Mouse (Mus musculus): ENCODE results near the gene Krt19. TPM values are rescaled to one million over a fixed set of nuclear protein-coding genes. Genes with fewer than 3 reads are reported as not detected.
A peak's percentile ranks its signal among the peaks of the same experiment; 100 is the strongest.

Gene Krt19
- polyA plus RNA-seq, 1 experiment from 2014 or later = 1.1 TPM

DNA sequence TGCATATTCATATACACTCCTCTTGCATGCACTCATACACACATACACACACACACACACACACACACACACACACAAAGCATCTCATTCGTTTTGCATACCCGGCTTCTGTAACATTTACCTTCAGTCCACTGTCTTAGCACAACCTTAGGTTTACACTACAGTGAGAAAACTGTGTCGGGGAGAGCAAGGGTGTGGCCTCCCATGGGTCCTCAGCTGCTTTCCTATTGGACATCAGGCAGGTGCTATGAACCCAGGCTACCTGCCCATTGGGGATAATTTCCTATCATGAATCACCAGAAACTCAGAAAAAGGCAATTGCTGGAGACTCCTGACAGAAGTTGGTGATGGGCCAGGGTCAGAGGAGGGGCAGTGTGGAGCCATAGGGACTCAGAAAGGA lies 8.9 kb upstream of the Krt19 start:
- Histone ChIP-seq H3K27ac (replicated peaks) (no peak overlapping the region), H3K4me3 (no peak overlapping the region), H3K4me2 (no peak overlapping the region), H3K9ac (no peak overlapping the region), H3K27me3 (no peaks in the 10 kb centered on the region), H3K36me3 (no peaks in the 10 kb centered on the region), H3K4me1 (replicated peaks) (no peaks in the 10 kb centered on the region), H3K9me3 (no peaks in the 10 kb centered on the region)
- ATAC-seq (ENCODE audit: low read depth) = no peak
- WGBS = 86% methylated on average over 3 of the region's 3 CpGs

- H3K4me3 ChIP-seq = no peak overlapping the region
- H3K4me1 ChIP-seq (replicated peaks) = no peaks in the 10 kb centered on the region
- no peak for ATAC-seq (ENCODE audit: low read depth)
- no peak overlapping the region for H3K4me2 ChIP-seq
- no peak overlapping the region for H3K27ac ChIP-seq (replicated peaks)
- H3K9me3 ChIP-seq = no peaks in the 10 kb centered on the region
- WGBS = 76% methylated on average over 8 of the region's 8 CpGs
- no peaks in the 10 kb centered on the region for H3K27me3 ChIP-seq
- H3K9ac ChIP-seq = no peak overlapping the region
- H3K36me3 ChIP-seq = no peaks in the 10 kb centered on the region
These were observed 7.2 kb upstream of the Krt19 start for GRCm38 (mm10) chr11:100155497-100156255.

GRCm38 (mm10) chr11:100147566-100148353 lies 705 bp downstream of the Krt19 start:
- H3K27me3 ChIP-seq = peaks cover 46% of the 10 kb centered on the region
- WGBS = 63% methylated on average over 5 of the region's 5 CpGs

DNA sequence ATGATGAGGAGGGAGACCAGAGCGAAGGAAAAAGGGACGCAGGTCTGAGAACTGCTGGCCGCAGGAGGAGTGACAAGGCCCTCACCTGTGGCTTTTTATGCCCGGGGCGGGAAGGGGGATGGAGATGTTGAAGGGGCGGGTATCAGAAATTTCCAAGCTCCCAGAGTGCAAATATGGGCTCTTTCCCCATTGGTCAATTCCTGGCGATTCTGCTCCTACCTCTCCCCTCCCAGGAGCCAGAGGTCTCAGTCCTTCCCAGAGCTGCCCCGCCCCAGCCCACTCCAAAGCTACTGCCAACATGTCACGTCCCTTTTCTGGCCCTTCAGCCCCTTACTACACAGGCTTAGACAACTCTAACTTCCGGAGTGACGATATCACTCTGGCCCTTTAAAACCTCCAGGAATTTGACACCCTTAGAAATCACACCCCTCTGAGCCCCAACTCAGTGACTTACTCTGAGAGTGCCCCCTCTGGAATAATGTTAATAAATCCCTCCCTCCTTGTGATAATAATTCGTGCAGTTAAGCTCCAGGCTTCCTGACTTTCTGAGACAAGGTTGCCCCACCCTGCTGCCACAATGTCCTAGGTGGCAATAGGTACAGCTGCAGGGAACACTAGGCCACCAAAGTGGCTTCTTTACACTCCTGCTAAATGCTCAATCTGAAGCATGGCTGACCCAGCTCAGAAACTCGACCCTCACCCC lies 2.5 kb downstream of the Krt19 start:
- Histone ChIP-seq H3K9me3 (no peaks in the 10 kb centered on the region), H3K9ac (no peak overlapping the region), H3K36me3 (no peaks in the 10 kb centered on the region), H3K27me3 (peaks cover 46% of the 10 kb centered on the region), H3K4me2 (peak overlapping the region; percentile 42), H3K27ac (replicated peaks) (no peak overlapping the region), H3K4me1 (replicated peaks) (peaks cover 13% of the 10 kb centered on the region), H3K4me3 (peak overlapping the region; percentile 14)
- 4% methylated on average over 13 of the region's 13 CpGs for WGBS
- ATAC-seq (ENCODE audit: low read depth) = no peak

More at GRCm38 (mm10) chr11:100147566-100148353, 705 bp downstream of the Krt19 start:
- Histone ChIP-seq H3K36me3 (no peaks in the 10 kb centered on the region), H3K4me1 (replicated peaks) (peaks cover 13% of the 10 kb centered on the region), H3K4me2 (no peak overlapping the region), H3K27ac (replicated peaks) (no peak overlapping the region), H3K4me3 (no peak overlapping the region), H3K9me3 (no peaks in the 10 kb centered on the region), H3K9ac (no peak overlapping the region)
- no peak for ATAC-seq (ENCODE audit: low read depth)

- Histone ChIP-seq H3K9me3 (no peaks in the 10 kb centered on the region), H3K27me3 (peaks cover 46% of the 10 kb centered on the region), H3K9ac (no peak overlapping the region), H3K4me2 (peak overlapping the region; percentile 42), H3K27ac (replicated peaks) (no peak overlapping the region), H3K4me3 (peak overlapping the region; percentile 14), H3K36me3 (no peaks in the 10 kb centered on the region), H3K4me1 (replicated peaks) (peaks cover 13% of the 10 kb centered on the region)
- no peak for ATAC-seq (ENCODE audit: low read depth)
- under 1% methylated on average over 20 of the region's 20 CpGs for WGBS
These were observed 3.4 kb downstream of the Krt19 start for GRCm38 (mm10) chr11:100145104-100145503.

GRCm38 (mm10) chr11:100140966-100141365 lies 7.5 kb downstream of the Krt19 start:
- Histone ChIP-seq H3K4me2 (no peak overlapping the region), H3K9me3 (no peaks in the 10 kb centered on the region), H3K4me3 (no peak overlapping the region), H3K27me3 (peaks cover 26% of the 10 kb centered on the region), H3K36me3 (no peaks in the 10 kb centered on the region), H3K4me1 (replicated peaks) (peaks cover 28% of the 10 kb centered on the region), H3K27ac (replicated peaks) (no peak overlapping the region), H3K9ac (no peak overlapping the region)
- no peak for ATAC-seq (ENCODE audit: low read depth)
- WGBS = 86% methylated on average over 21 of the region's 21 CpGs

DNA sequence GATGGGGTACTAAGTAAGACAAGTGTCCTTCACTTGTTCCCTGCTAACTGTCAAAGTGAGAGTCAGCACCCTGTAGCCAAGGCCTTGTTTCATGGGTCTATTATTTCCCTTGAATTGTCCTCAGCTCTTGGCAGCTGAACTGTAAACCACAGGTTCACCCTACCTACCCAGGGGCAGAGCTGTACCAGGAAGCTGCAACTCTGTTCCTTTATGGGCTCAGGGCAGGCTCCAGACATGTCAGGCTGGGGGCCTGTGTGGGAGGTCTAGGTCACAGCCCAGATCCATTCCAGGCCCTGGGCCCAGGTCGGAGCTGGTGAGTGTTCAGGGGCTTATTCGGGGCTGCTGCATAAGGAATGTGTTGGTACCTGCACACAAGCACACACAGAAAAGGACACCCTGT lies 9.1 kb downstream of the Krt19 start:
- no peak overlapping the region for H3K9ac ChIP-seq
- H3K4me1 ChIP-seq (replicated peaks) = peaks cover 16% of the 10 kb centered on the region
- no peaks in the 10 kb centered on the region for H3K36me3 ChIP-seq
- H3K9me3 ChIP-seq = no peaks in the 10 kb centered on the region
- no peak overlapping the region for H3K4me2 ChIP-seq
- H3K27ac ChIP-seq (replicated peaks) = no peak overlapping the region
- peaks cover 10% of the 10 kb centered on the region for H3K27me3 ChIP-seq
- no peak for ATAC-seq (ENCODE audit: low read depth)
- 80% methylated on average over 2 of the region's 2 CpGs for WGBS
- no peak overlapping the region for H3K4me3 ChIP-seq

DNA sequence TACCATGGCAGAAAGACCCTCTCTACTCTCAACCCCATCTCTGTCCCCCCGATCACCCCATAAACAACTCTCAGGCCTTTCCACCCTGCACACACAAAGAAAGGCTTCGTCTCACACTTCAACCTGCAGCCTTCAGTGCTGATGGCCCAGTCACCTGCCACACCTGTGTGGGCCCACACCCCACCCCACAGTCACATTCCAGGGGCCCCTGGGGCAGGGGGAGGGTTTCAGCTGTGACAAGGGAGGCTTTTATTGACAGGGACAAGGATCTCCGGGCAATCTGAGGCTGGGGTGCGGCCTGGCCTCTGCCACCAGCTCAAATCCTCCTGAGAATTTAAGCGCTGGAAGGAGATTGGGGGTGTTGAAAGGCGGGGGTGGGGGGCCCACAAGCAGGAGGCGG lies 9.7 kb downstream of the Krt19 start:
- H3K27me3 ChIP-seq = peaks cover 4% of the 10 kb centered on the region
- H3K4me1 ChIP-seq (replicated peaks) = peaks cover 16% of the 10 kb centered on the region
- ATAC-seq (ENCODE audit: low read depth) = no peak
- H3K27ac ChIP-seq (replicated peaks) = no peak overlapping the region
- 50% methylated on average over 7 of the region's 7 CpGs for WGBS
- H3K9me3 ChIP-seq = no peaks in the 10 kb centered on the region
- H3K4me3 ChIP-seq = no peak overlapping the region
- no peak overlapping the region for H3K9ac ChIP-seq
- no peaks in the 10 kb centered on the region for H3K36me3 ChIP-seq
- no peak overlapping the region for H3K4me2 ChIP-seq

DNA sequence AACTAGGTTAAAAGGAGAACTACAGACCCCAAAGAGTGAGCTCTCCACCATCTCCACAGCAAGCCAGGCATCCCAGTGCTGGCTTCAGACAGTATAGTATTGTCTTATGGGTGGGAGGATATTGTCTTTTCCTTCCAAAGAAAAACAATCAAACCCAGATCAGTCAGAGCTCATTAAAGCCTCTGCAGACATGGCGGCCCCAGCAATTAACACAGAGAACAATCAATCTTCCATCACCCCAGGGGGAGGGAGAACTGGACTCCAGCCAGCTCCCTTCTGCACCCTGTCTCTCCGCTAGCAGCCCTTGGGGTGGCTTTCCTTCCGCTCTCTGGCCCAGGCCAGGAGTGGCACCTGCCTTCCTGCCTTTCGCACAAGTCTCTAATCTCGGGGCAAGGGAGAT lies 10.8 kb downstream of the Krt19 start:
- Histone ChIP-seq H3K36me3 (no peaks in the 10 kb centered on the region), H3K9ac (no peak overlapping the region), H3K4me1 (replicated peaks) (peaks cover 16% of the 10 kb centered on the region), H3K4me2 (no peak overlapping the region), H3K9me3 (no peaks in the 10 kb centered on the region), H3K4me3 (no peak overlapping the region), H3K27me3 (no peaks in the 10 kb centered on the region; the same call in 1 of the 2 replicates), H3K27ac (replicated peaks) (no peak overlapping the region)
- ATAC-seq (ENCODE audit: low read depth) = peak; percentile 47; the same call in 1 of the 2 replicates
- 18% methylated on average over 5 of the region's 5 CpGs for WGBS

- H3K9me3 ChIP-seq = no peaks in the 10 kb centered on the region
- ATAC-seq (ENCODE audit: low read depth) = no peak
- no peaks in the 10 kb centered on the region for H3K36me3 ChIP-seq
- H3K27me3 ChIP-seq = no peaks in the 10 kb centered on the region; the same call in 1 of the 2 replicates
- H3K4me3 ChIP-seq = no peak overlapping the region
- H3K9ac ChIP-seq = no peak overlapping the region
- H3K4me1 ChIP-seq (replicated peaks) = peaks cover 16% of the 10 kb centered on the region
- no peak overlapping the region for H3K27ac ChIP-seq (replicated peaks)
- no peak overlapping the region for H3K4me2 ChIP-seq
- 46% methylated on average over 5 of the region's 5 CpGs for WGBS
These were observed 11.9 kb downstream of the Krt19 start for GRCm38 (mm10) chr11:100136559-100136958.

DNA sequence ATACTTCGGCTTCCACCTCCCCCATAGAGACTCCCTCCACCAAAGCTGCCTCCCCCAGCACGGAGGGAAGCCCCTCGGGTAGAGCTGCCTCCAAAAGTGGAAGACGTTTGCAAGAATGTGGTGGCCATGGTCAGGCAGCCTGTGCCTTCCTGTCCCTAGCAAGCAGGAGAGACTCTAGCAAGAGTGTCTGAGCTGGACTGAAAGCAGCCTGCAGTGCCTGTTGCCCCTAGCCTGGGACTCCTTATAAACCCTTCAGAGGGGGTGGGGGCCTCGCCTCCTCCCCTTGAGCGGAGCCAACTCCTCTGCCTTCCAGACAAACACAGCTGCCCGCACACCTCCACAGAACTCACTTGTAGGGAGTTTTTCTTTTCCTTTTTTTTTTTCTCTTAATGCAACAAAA lies 12.7 kb downstream of the Krt19 start, which contains the start of gene Krt15:
Gene Krt15 (minus strand): TSS at position 198 of the 400 bp plus-strand sequence.
- H3K36me3 ChIP-seq = no peaks in the 10 kb centered on the region
- H3K9ac ChIP-seq = no peak within 1 kb of the TSS
- WGBS = 72% methylated on average over 7 of the region's 7 CpGs
- no peak for ATAC-seq (ENCODE audit: low read depth)
- H3K4me2 ChIP-seq = no peak within 1 kb of the TSS
- H3K4me1 ChIP-seq (replicated peaks) = peaks cover 16% of the 10 kb centered on the region
- no peak within 1 kb of the TSS for H3K4me3 ChIP-seq
- H3K9me3 ChIP-seq = no peaks in the 10 kb centered on the region
- H3K27ac ChIP-seq (replicated peaks) = no peak within 1 kb of the TSS
- no peaks in the 10 kb centered on the region; the same call in 1 of the 2 replicates for H3K27me3 ChIP-seq

- Histone ChIP-seq H3K27me3 (no peaks in the 10 kb centered on the region), H3K9me3 (no peaks in the 10 kb centered on the region), H3K9ac (no peak overlapping the region), H3K4me2 (no peak overlapping the region), H3K36me3 (no peaks in the 10 kb centered on the region), H3K4me3 (no peak overlapping the region), H3K27ac (replicated peaks) (no peak overlapping the region), H3K4me1 (replicated peaks) (no peaks in the 10 kb centered on the region)
- WGBS = 79% methylated on average over 7 of the region's 7 CpGs
- ATAC-seq (ENCODE audit: low read depth) = no peak
These were observed 23.6 kb downstream of the Krt19 start for GRCm38 (mm10) chr11:100124901-100125300.

Data from neural tube, embryonic 13.5 days (tissue).